Mouse (Mus musculus) brain, embryonic 14.5 days (tissue): Measurements from ENCODE around the gene Proser1. TPM values are rescaled to one million over a fixed set of nuclear protein-coding genes. Genes with fewer than 3 reads are reported as not detected.

Source experiments
- DNase-seq: peaks from one replicate; pipeline ENCODE4 v3.0.0-alpha.2; 2011; ENCODE audit warnings: low read depth
- CTCF ChIP-seq: fragments of 200-500 bp; IDR thresholded peaks from 2 replicates; pipeline ENCODE4 v1.5.1; 2012; ENCODE audit warnings: inconsistent platforms, mild to moderate bottlenecking, moderate library complexity, borderline replicate concordance; ENCODE audit not compliant: insufficient read depth, insufficient read length; ENCODE audit errors: extremely low read depth
- POLR2A ChIP-seq: fragments of 200-500 bp; IDR thresholded peaks from 2 replicates; pipeline ENCODE4 v1.6.1; 2012; ENCODE audit warnings: mild to moderate bottlenecking, inconsistent platforms, borderline replicate concordance; ENCODE audit not compliant: poor library complexity, insufficient read depth, insufficient read length, severe bottlenecking; ENCODE audit errors: extremely low read depth
- polyA plus RNA-seq: library from polyadenylated mRNA; depleted of rRNA; stranded (reverse); fragments of >200 nt; gene quantifications from 2 replicates; pipeline ENCODE4 v1.2.3, GENCODE M21; 2012; rRNA removed

Proser1 gene
- polyA plus RNA-seq = 15.9 and 30.7 TPM in 2 replicates

GRCm38 (mm10) chr3:53463046-53463764 lies at the start of gene Proser1, which contains the start of gene Nhlrc3:
Gene Proser1 (plus strand): TSS chr3:53463666.
Gene Nhlrc3 (minus strand): TSS chr3:53463332.
- peak; percentile 100 for DNase-seq
- TF ChIP-seq CTCF (no peak), POLR2A (peak; percentile 41; the same call in 1 of the 2 replicates)

GRCm38 (mm10) chr3:53413959-53414358 lies 49.5 kb upstream of the Proser1 start:
- no peak for DNase-seq
- TF ChIP-seq POLR2A (no peak), CTCF (no peak)

- DNase-seq = peak; percentile 81
These were observed 47.4 kb upstream of the Proser1 start for GRCm38 (mm10) chr3:53416036-53416506.

GRCm38 (mm10) chr3:53417701-53418100 lies 45.8 kb upstream of the Proser1 start:
- peak; percentile 30 for DNase-seq
- no peak for TF ChIP-seq POLR2A
- TF ChIP-seq CTCF = no peak

More at GRCm38 (mm10) chr3:53416036-53416506, 47.4 kb upstream of the Proser1 start:
- TF ChIP-seq POLR2A = no peak
- TF ChIP-seq CTCF = no peak

GRCm38 (mm10) chr3:53421656-53422055 lies 41.8 kb upstream of the Proser1 start:
- DNase-seq = no peak
- TF ChIP-seq CTCF = no peak
- no peak for TF ChIP-seq POLR2A

GRCm38 (mm10) chr3:53422691-53423090 lies 40.8 kb upstream of the Proser1 start:
- TF ChIP-seq CTCF (no peak), POLR2A (no peak)
- no peak for DNase-seq

GRCm38 (mm10) chr3:53423576-53423975 lies 39.9 kb upstream of the Proser1 start:
- TF ChIP-seq CTCF (no peak), POLR2A (no peak)
- DNase-seq = no peak

GRCm38 (mm10) chr3:53434610-53435009 lies 28.9 kb upstream of the Proser1 start:
- no peak for DNase-seq
- TF ChIP-seq CTCF (peak; percentile 19; the same call in 1 of the 2 replicates), POLR2A (no peak)

- TF ChIP-seq POLR2A (no peak), CTCF (no peak)
These were observed 26.9 kb upstream of the Proser1 start for GRCm38 (mm10) chr3:53436550-53436949.

GRCm38 (mm10) chr3:53445540-53445939 lies 17.9 kb upstream of the Proser1 start:
- TF ChIP-seq CTCF (no peak), POLR2A (no peak)
- peak; percentile 63 for DNase-seq

More at GRCm38 (mm10) chr3:53436550-53436949, 26.9 kb upstream of the Proser1 start:
- DNase-seq = no peak

GRCm38 (mm10) chr3:53446801-53447200 lies 16.7 kb upstream of the Proser1 start:
- TF ChIP-seq POLR2A = no peak
- TF ChIP-seq CTCF = no peak
- no peak for DNase-seq
